Mouse (Mus musculus) neutrophil, adult 65 days (primary cell): ENCODE measurements around the gene Ccndbp1. TPM values are rescaled to one million over a fixed set of nuclear protein-coding genes. Genes with fewer than 3 reads are reported as not detected.

Experiments used
- total RNA-seq: library from RNA; stranded (reverse); gene quantifications from 2 replicates; pipeline ENCODE4 v1.2.4, GENCODE M21; 2023

The Ccndbp1 gene
- total RNA-seq, result 70.8 and 83.1 TPM in 2 replicates

GRCm38 (mm10) chr2:121007925-121008663 is at the start of gene Ccndbp1:
Ccndbp1 (plus strand) TSS chr2:121008403.

DNA sequence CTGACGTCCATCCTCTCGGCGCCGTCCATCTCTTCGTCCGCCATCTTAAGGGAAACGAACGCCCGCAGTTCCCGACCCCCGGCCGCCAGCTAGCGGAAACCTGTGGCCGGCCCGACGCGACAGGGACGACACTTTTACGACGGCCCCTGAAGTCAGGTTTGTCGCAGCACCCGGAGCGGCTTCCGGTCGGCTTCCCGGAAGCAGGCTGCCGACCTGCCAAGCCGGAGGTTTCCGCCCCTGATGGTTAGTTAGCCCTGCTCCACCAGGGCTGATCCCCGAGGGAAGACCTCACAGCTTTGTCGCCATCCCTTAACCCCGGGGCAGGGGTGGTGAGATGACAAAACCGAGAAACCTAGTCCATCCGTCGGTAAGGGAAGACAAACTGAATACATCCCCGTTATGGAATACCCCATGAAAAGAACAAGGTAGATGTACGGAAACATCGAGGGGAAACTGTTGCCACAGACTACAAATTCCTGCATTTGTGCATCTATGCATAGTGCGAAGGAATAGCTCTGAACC is 37.6 kb upstream of the Ccndbp1 start, which contains the start of gene Ubr1:
Gene Ubr1 (minus strand): TSS at position 157 of the 522 bp plus-strand sequence.

DNA sequence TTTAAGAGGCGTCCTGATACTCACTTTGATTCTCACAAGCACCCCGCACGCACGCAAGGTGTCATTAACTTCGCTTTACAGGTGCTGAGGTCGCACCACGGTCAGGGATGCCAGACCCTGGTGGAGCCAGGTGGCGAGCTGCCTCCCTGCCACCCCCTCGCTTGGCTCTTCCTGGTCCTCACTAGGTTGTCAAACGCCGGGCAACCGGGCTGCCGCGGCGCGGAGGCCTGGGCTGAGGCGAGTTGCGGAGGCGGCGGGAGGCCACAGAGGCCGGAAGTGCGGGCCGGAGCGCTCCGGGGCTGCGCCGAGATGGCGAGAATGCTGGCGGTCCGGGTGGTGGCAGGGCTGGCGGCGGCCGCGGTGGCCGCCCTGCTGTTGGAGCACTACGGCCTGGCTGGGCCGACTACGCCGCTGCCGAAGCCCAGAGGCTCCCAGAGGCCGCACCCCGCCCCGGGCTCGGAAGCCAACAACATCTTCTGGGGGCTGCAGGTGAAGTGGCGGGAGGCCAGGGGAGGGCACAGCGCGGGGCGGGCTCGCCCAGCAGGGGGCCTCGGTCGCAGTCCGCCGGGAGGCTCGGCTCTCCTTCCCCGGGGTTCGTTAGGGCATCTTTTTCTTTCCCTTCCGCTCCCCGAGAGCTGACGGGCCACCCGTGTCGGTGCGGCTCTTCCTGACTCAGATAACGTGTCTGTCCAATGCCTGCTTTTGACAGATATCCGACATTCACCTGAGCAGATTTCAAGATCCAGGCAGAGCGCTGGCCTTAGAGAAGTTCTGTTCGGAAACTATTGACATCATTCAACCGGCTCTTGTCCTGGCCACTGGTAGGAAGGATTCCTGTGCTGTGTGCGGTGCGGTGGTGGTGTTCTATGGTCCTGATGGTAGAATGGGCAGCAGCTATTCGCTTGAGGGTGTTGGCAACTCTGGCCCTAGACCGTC is 30.9 kb upstream of the Ccndbp1 start, which contains the start of gene Tmem62:
Gene Tmem62 (plus strand): TSS at position 28 of the 936 bp plus-strand sequence.

GRCm38 (mm10) chr2:121036733-121037341 is 28.6 kb downstream of the Ccndbp1 start, which contains the start of gene Epb42:
Epb42 (minus strand) TSS chr2:121037072.

Other genes with a start within 250 kb of the Ccndbp1 start
- gene Cdan1, start 158.3 kb upstream of the Ccndbp1 start, total RNA-seq, result 14.9 and 23.1 TPM in 2 replicates
- gene Ttbk2, start 157.8 kb upstream of the Ccndbp1 start, total RNA-seq, result 4.1 and 7.5 TPM in 2 replicates
- 26.6 and 38.8 TPM in 2 replicates for gene Ubr1, start 37.7 kb upstream of the Ccndbp1 start, total RNA-seq
- 8.8 and 10.1 TPM in 2 replicates for gene Tmem62, start 31.4 kb upstream of the Ccndbp1 start, total RNA-seq
- gene Epb42, start 28.7 kb downstream of the Ccndbp1 start, total RNA-seq, result 0.28 and 1.7 TPM in 2 replicates
- not detected in 2 replicates for gene Tgm5, start 77.4 kb downstream of the Ccndbp1 start, total RNA-seq
- not detected in 2 replicates for gene Tgm7, start 101.4 kb downstream of the Ccndbp1 start, total RNA-seq
- 2.3 and 2.4 TPM in 2 replicates for gene Adal, start 132.0 kb downstream of the Ccndbp1 start, total RNA-seq
- gene Lcmt2, start 132.2 kb downstream of the Ccndbp1 start, total RNA-seq, result 4.1 and 7.0 TPM in 2 replicates
- gene Tubgcp4, start 162.3 kb downstream of the Ccndbp1 start, total RNA-seq, result 29.3 and 37.9 TPM in 2 replicates
- gene Zscan29, start 162.7 kb downstream of the Ccndbp1 start, total RNA-seq, result 43.5 and 43.8 TPM in 2 replicates